Mouse (Mus musculus) left cerebral cortex, adult 6 months (tissue): ENCODE results near the gene Pecam1. TPM values are rescaled to one million over a fixed set of nuclear protein-coding genes. Genes with fewer than 3 reads are reported as not detected.

Source experiments
- long read RNA-seq, 2 experiments: library from polyadenylated mRNA; unstranded; transcript quantifications; one replicate each; pipeline ENCODE4 v2.0.0; 2019 to 2020
- polyA plus RNA-seq: library from polyadenylated mRNA; unstranded; fragments of <200 nt; fragmentation: Nextera tagmentation; gene quantifications from 2 replicates; pipeline ENCODE4 v1.2.3, GENCODE M21; 2021

The Pecam1 gene
- 10.4 and 10.9 TPM in 2 replicates for polyA plus RNA-seq
- long read RNA-seq, experiment 1, transcript Pecam1-203 (14 exons, 3,233 nt) = minor isoform, 9 of 49 reads
- long read RNA-seq, experiment 1, transcript Pecam1-202 (15 exons, 3,283 nt) = major isoform, 10 of 49 reads
- long read RNA-seq, experiment 1, transcript Pecam1-204 (16 exons, 3,441 nt) = minor isoform, 8 of 49 reads
- long read RNA-seq, experiment 1, partial matches to known transcripts = 4 of 49 reads
- long read RNA-seq, experiment 1, other reads (novel, unspliced or antisense) = 18 of 49 reads
- long read RNA-seq, experiment 2, partial matches to known transcripts = 6 of 13 reads
- long read RNA-seq, experiment 2, other reads (novel, unspliced or antisense) = 2 of 13 reads

DNA sequence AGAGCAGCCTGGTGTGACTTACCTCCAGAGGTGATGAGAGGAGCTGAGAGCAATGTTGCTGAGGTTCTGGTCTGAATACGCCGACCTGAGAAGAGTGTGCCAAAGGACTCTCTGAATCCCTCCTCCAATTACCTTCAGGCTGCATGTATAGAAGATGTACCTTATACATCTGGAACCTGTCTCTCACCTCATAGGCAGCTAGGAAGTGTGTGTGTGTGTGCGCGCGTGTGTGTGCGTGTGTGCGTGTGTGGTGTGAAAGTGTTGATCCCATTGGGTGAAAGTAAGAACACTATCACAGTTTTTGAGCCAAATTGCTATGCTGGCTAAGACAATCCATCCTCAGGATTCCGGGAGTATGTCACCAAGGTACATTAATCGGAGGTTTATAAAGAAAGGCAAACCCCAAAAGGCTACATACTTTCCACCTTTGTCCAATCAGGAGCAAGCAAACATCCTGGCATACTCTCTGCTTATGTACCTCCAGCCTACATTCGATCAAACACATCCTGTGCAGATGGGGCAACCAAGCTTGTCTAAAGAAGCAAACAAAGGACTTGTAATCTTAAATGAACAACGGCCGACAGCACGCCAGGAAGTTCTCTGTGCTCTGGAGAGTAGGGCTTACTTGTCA lies at the start of gene Pecam1:
Gene Pecam1, minus strand, starts transcription at position 508 of the 631 bp plus-strand sequence.

DNA sequence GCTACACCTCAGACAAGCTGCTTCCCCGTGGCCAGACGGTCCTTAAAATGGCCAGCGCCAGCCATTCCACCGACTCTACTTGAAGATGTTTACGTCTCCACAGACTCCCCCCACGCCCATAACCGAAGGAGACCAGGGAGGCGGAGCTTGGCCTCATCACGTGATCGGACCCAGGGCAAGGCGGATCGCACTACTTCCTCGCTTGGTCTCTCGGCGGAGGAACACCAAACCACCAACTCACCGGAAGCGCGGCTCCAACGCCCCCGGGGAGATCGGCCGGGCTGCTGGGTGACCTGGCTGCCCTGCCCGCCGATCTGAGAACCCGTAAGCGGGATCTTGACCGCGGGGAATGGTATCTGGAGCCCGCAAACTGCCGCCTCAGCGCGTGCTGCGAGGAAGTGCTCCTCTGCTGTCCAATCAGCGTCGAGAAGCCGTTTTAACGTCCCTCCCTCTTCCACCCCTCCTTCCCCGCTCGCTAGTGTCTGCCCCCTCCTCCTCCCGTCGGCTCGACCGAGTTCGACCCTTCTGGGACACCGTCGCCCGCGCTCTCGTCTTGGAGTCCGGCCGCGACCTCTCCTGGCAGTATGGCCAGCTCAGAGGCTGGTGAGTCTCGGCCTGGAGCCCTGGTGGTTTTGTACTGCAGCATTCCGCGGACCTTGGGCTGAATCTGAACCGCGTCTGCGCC lies 38.5 kb upstream of the Pecam1 start, which contains the start of the genes Ddx5 and Cep95:
Gene Ddx5, minus strand, starts transcription at position 411 of the 685 bp plus-strand sequence.
Gene Cep95, plus strand, starts transcription at position 478 of the 685 bp plus-strand sequence.

DNA sequence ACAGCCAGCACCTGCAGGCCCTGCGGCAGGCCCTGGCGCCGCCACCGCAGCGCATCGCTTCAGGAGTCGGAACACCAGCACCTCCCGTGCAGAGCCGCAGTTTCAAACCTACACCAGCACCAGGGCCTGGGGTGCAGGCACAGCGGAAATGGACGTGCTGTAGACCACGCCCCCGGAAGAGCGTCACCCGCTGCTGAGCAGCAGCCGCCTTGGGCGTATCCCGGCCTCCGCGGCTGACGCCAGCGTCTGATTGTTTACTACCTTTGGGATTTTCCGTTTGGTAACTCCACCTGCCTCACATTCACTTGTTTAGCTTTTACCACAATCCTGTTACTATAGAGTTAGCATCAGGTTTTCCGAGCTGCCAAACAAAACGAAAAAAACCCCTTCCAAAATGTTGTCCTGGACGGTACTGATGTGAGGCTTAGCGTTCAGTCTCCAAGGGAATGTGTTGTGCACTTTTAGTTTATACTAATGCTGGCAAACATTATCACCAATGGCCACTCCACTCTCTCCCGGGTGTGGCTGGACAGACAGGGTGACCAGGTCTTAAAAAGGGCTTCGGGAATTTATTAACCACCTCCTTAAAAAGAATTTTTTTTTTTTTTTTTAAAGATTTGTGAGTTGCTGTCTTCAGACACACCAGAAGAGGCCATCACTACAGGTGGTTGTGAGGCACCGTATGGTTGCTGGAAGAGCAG lies 29.1 kb upstream of the Pecam1 start, which contains the start of gene Polg2:
Gene Polg2, minus strand, starts transcription at position 150 of the 701 bp plus-strand sequence.

DNA sequence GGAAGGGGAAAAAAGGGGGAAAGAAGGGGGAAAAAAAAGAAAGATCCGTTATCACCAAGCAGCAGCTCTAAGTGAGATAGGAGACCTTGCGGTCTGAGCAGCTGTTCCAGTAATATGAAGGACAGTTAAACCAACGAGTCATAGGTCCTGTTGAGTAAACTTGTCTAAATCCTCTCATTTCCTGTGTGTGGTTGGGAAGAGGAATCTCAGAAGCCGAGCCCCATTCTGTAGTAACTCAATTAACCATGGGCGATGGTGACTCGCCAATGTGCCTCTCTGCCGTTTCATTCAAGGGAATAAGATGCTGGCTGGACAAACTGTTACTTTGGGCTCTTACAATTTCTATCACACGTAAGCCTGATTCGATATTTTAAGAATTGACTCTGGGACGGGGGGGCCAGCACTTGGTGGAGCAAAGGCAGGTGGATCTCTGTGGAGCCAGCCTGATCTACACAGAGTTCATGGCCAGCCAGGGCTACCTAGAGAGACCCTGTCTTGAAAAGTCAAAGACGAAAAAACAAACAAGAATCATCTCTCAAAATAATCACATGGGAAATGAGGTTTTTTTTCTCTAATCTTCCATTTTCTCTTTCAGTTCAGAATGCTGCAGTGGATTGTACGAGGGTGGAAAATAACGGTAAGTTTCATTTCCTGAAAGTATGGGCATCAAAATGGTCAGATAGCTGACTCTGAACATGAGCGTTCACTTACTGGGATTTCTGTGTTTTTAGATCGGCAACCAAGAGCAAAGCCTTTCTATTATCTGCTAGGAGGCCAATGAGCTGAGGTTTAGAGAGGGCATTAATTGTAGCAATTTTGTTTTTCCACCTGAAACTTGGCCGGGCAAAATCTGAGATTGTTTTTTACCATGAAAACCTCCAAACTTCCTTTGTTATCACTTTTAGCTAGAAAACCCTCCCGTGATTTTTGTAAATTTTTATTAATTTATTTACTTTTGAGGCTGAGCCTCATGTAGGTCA lies 901 bp upstream of the Pecam1 start, which contains the start of gene Milr1:
Gene Milr1, plus strand, starts transcription at position 188 of the 980 bp plus-strand sequence.

DNA sequence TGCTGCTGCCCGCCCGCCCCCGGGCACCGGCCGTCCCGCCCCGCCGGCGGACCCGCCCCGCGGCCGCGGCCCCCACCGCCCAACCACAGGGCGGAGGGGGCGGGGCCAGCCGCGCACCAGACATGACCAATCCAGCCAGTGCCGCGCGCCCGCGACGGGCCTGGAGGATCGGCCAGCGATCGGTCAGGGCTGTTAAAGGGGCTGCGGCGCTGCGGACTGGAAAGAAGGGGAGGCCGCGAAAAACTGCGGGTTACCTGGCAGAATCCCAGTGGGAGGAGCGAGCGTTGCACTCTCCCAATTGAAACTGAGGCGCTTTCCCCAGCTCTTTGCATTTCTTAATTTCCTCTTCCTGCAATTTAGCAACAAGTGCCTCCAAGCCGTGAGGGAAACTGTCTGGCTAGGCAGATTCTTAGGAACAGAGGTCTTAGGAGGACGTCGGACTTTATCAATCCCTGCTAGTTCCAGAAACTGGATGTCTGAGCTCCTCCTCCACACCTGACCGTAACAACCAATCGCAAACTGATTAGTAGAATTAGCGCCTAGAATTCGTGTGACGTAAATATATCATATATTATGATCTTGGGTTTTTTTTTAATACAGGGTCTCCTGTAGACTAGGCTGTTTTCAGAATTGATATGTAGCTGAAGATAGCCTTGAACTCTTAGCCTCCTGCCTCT lies 137.3 kb downstream of the Pecam1 start, which contains the start of gene Tex2:
Gene Tex2, minus strand, starts transcription at position 463 of the 677 bp plus-strand sequence.

Other genes starting within 250 kb of the Pecam1 start
- gene Tex2, start 137.2 kb downstream of the Pecam1 start, polyA plus RNA-seq = 27.4 and 29.3 TPM in 2 replicates
- 0.36 and 0.41 TPM in 2 replicates for gene Milr1, start 598 bp upstream of the Pecam1 start, polyA plus RNA-seq
- 3.5 and 4.2 TPM in 2 replicates for gene Polg2, start 28.9 kb upstream of the Pecam1 start, polyA plus RNA-seq
- 224 and 234 TPM in 2 replicates for gene Ddx5, start 38.6 kb upstream of the Pecam1 start, polyA plus RNA-seq
- 1.4 and 1.5 TPM in 2 replicates for gene Cep95, start 38.6 kb upstream of the Pecam1 start, polyA plus RNA-seq
- 2.7 and 3.1 TPM in 2 replicates for gene Smurf2, start 170.1 kb upstream of the Pecam1 start, polyA plus RNA-seq
- 28.5 and 35.6 TPM in 2 replicates for gene Kpna2, start 248.9 kb upstream of the Pecam1 start, polyA plus RNA-seq